Mouse (Mus musculus) lung, embryonic 16.5 days (tissue): ENCODE measurements around the gene Larp1. TPM values are rescaled to one million over a fixed set of nuclear protein-coding genes. Genes with fewer than 3 reads are reported as not detected.

Experiments used
- ATAC-seq: fragments of 200-750 bp; cut with Nextera tagmentation; 2 replicates; pipeline ENCODE4 v1.8.0; 2017; ENCODE audit warnings: low read depth, mild to moderate bottlenecking, moderate library complexity
- H3K27ac ChIP-seq: fragments of 300-500 bp; sonication (generic); 2 replicates; pipeline ENCODE4 v1.5.1; 2014; ENCODE audit warnings: mild to moderate bottlenecking, control low read depth, low read length
- H3K27me3 ChIP-seq: fragments of 300-500 bp; sonication (generic); 2 replicates; pipeline ENCODE4 v1.6.1; 2014; ENCODE audit warnings: low read depth, low read length, mixed read lengths; ENCODE audit not compliant: control insufficient read depth, insufficient read depth
- H3K36me3 ChIP-seq: fragments of 300-500 bp; sonication (generic); 2 replicates; pipeline ENCODE4 v1.6.1; 2014; ENCODE audit warnings: low read length; ENCODE audit not compliant: control insufficient read depth, insufficient read depth
- H3K4me1 ChIP-seq: fragments of 300-500 bp; sonication (generic); replicated peaks from 2 replicates; pipeline ENCODE4 v1.6.1; 2014; ENCODE audit warnings: low read length, mixed read lengths; ENCODE audit not compliant: control insufficient read depth, insufficient read depth
- H3K4me2 ChIP-seq: fragments of 300-500 bp; sonication (generic); 2 replicates; pipeline ENCODE4 v1.6.1; 2014; ENCODE audit warnings: low read depth, low read length, control low read depth
- H3K4me3 ChIP-seq: fragments of 300-500 bp; sonication (generic); 2 replicates; pipeline ENCODE4 v1.5.1; 2014; ENCODE audit warnings: mild to moderate bottlenecking, low read length, control low read depth
- H3K9ac ChIP-seq: fragments of 300-500 bp; sonication (generic); 2 replicates; pipeline ENCODE4 v1.6.1; 2014; ENCODE audit warnings: low read length, control low read depth
- H3K9me3 ChIP-seq: fragments of 300-500 bp; sonication (generic); 2 replicates; pipeline ENCODE4 v1.6.1; 2016; ENCODE audit warnings: low read length; ENCODE audit not compliant: control insufficient read depth
- WGBS: fragments of 180-500 bp; shearing (Covaris S2); extraction: QIAGEN DNeasy Blood & Tissue Kit; methylation state at CpG from one replicate; pipeline ENCODE4 v1.1.7; 2014; 5-methylcytosine and 5-hydroxymethylcytosine counted together
- polyA plus RNA-seq: library from polyadenylated mRNA; unstranded; fragments of >200 nt; fragmentation: Nextera tagmentation; extraction: Ambion mirVana; gene quantifications from 2 replicates; pipeline ENCODE4 v1.2.1, GENCODE M21; 2015

Larp1 gene
- polyA plus RNA-seq, 1 experiment from 2014 or later: 16.3 TPM

DNA sequence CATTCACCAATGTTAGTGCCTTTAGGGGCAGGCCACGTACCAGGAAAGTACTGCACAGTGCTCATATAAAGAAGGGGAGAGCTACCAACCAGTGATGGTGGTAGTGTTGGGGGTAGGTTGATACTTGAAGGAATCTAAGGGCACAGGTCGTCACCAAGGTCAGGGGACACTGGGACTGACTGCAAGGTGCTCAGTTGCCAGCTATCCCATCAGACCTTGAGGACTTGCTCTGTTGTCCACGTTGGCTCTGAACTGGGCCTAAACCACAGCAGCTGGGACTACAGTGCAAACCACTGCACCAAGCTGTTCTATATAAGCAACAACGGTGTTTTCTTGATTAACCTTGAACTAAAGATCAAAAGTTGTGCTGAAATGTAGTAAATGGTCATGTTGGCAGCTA lies 53.7 kb downstream of the Larp1 start:
- no peak for ATAC-seq
- no peak overlapping the region for H3K27ac ChIP-seq
- WGBS: 85% methylated on average over 4 of the region's 4 CpGs
- no peak overlapping the region for H3K9ac ChIP-seq
- H3K4me3 ChIP-seq: no peak overlapping the region
- no peak overlapping the region for H3K4me2 ChIP-seq
- H3K9me3 ChIP-seq: no peaks in the 10 kb centered on the region
- peaks cover 17% of the 10 kb centered on the region for H3K36me3 ChIP-seq
- H3K4me1 ChIP-seq: no peaks in the 10 kb centered on the region
- H3K27me3 ChIP-seq: no peaks in the 10 kb centered on the region

DNA sequence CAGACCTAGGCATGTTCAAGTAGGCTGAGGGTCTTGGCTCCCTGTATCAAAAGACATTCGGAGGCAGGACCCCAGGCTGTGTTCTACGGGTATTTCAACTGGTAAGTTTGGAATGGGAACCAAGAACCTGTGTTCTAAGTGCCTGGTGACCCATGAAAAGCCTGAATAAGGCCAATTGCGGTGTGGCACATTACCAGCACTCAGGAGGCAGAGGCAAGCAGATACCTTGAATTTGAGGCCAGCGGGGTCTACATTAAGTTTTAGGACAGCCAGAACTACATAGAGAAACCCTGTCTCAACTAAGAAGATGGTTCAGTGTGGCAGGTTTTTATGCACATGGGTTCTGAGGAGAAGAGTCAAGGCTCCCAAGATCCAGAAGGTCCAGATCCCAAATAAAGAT lies 56.2 kb downstream of the Larp1 start:
- H3K4me2 ChIP-seq: no peak overlapping the region
- 84% methylated on average over 4 of the region's 4 CpGs for WGBS
- no peak overlapping the region for H3K27ac ChIP-seq
- no peak overlapping the region for H3K4me3 ChIP-seq
- no peak overlapping the region for H3K9ac ChIP-seq
- no peaks in the 10 kb centered on the region for H3K27me3 ChIP-seq
- no peak for ATAC-seq
- H3K36me3 ChIP-seq: peaks cover 5% of the 10 kb centered on the region
- H3K9me3 ChIP-seq: no peaks in the 10 kb centered on the region
- no peaks in the 10 kb centered on the region for H3K4me1 ChIP-seq

DNA sequence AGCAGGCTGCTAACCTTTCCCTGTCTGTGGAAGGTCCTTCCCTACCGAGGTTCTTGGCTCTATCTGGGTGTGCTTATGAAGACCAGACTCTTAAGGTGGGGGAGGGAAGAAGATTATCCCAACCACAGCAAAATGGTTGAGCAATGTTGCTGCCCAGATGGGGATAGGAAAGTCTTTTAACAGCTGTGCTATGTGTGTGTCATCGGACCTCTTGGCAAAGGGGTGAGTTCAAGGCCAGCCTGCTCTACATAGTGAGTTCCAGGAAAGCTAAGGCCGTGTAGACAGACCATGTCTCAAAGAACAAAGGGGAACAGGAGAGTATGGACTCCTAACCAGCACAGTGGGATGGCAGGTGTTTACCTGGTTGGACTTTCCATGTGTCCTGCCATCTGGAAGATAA lies 64.1 kb downstream of the Larp1 start:
- Histone ChIP-seq H3K4me3 (no peak overlapping the region), H3K4me1 (no peaks in the 10 kb centered on the region), H3K9me3 (no peaks in the 10 kb centered on the region), H3K9ac (no peak overlapping the region), H3K27me3 (no peaks in the 10 kb centered on the region), H3K36me3 (no peaks in the 10 kb centered on the region), H3K27ac (no peak overlapping the region), H3K4me2 (no peak overlapping the region)
- 79% methylated on average over 3 of the region's 3 CpGs for WGBS
- ATAC-seq: no peak

DNA sequence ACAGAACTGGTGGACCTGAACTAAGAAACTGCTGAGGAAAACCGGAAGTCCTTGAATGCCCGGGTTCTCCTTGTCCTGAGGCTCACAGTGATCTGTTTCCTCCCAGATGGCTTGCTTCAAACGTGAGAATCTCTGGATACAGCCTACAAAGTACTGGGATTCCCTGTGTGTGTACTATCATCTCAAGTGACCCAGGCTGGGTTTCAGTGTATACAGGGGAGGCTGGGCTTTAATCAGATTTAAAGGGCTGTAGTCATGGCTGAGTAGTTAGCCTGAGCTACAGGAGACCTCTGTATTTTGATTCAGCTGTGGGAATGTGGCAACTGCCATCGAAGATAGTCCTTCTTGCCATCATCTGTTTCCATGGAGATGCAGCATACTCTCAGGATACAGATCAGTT lies 68.4 kb downstream of the Larp1 start:
- Histone ChIP-seq H3K27ac (no peak overlapping the region), H3K36me3 (no peaks in the 10 kb centered on the region), H3K4me2 (no peak overlapping the region), H3K9me3 (no peaks in the 10 kb centered on the region), H3K4me1 (no peaks in the 10 kb centered on the region), H3K9ac (no peak overlapping the region), H3K27me3 (no peaks in the 10 kb centered on the region), H3K4me3 (no peak overlapping the region)
- no peak for ATAC-seq
- 62% methylated on average over 4 of the region's 4 CpGs for WGBS

DNA sequence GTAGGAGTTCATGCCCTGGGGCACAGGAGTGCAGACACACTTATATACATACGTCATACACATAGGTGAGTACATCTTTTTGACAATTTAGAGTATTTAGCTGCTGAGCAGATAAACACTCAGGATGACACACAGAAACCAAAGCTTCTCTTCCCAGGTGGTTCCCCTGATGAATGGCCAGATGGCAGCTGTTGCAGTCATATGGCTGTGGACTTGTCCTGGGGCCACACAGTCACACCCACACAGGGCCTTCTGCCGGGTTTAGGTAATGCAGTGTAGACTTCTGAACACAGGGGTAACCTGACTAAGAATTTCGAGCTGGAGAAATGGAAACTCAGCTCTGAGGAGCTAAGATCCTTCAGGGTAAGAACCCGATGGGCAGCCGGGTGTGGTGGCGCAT lies 72.9 kb downstream of the Larp1 start:
- 86% methylated on average over 6 of the region's 6 CpGs for WGBS
- no peak overlapping the region for H3K9ac ChIP-seq
- ATAC-seq: no peak

DNA sequence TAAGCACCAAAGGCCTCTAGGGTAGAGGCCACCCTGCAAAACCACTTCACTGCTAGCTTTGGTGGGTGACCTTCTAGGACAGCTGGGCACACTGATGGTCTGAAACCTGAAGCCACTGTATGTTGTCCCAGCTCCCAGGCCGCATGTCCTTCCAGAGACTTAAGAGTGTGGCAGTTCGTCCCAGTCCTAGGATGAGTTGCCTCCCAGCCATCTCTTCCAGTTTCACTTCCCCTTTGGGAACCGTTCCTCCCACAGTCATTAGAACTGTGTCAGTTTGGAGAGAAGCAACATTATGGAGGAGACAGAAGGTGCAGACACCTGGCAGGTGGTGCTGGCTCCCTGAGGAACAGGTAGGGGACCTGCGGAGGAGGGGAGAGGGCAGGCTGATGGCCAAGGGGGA lies 83.7 kb downstream of the Larp1 start:
- Histone ChIP-seq H3K27me3 (no peaks in the 10 kb centered on the region), H3K4me1 (no peaks in the 10 kb centered on the region), H3K9ac (peak overlapping the region; percentile 49), H3K9me3 (no peaks in the 10 kb centered on the region), H3K36me3 (no peaks in the 10 kb centered on the region), H3K4me3 (peak overlapping the region; percentile 18; the same call in 1 of the 2 replicates), H3K27ac (no peak overlapping the region), H3K4me2 (peak overlapping the region; percentile 48)
- peak; percentile 38; the same call in 1 of the 2 replicates for ATAC-seq
- WGBS: 34% methylated on average over 4 of the region's 4 CpGs

More for the DNA sequence above, 72.9 kb downstream of the Larp1 start:
- Histone ChIP-seq H3K4me2 (no peak overlapping the region), H3K4me1 (no peaks in the 10 kb centered on the region), H3K36me3 (no peaks in the 10 kb centered on the region), H3K9me3 (no peaks in the 10 kb centered on the region), H3K27me3 (no peaks in the 10 kb centered on the region), H3K27ac (no peak overlapping the region), H3K4me3 (no peak overlapping the region)

DNA sequence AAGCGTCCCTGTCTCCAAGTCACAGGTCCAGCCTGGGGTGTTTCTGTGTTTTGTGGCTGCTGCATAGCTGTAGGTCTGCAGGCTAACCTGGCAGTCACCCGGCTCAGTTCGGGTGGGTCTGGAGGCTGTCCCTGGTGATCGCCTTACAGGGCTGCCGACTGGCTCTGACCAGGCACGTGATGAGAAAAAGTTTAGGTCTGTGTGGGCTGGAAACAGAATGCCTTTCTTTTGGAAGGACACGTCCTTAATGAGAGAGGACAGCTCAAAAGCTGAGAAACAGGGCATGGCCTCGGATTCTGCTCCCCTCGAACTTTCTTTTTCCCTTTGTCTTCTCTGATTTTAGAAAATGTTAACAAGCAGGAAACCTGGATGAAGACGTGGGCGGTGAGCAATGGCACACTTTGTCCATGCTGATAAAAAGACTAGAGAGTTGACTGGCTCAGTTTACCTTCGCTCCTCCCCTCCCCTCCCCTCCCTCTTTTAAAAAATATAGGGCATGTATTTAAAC lies 84.2 kb downstream of the Larp1 start, which contains the start of gene Gm12248:
Gene Gm12248, minus strand, starts transcription at position 114 of the 508 bp plus-strand sequence.
- peak; percentile 77 for ATAC-seq
- 13% methylated on average over 12 of the region's 12 CpGs for WGBS
- no peaks in the 10 kb centered on the region for H3K36me3 ChIP-seq
- H3K9ac ChIP-seq: peak within 1 kb of the TSS; percentile 49
- no peaks in the 10 kb centered on the region for H3K4me1 ChIP-seq
- H3K9me3 ChIP-seq: no peaks in the 10 kb centered on the region
- H3K4me3 ChIP-seq: peak within 1 kb of the TSS; percentile 18; the same call in 1 of the 2 replicates
- H3K27ac ChIP-seq: no peak within 1 kb of the TSS
- H3K27me3 ChIP-seq: no peaks in the 10 kb centered on the region
- H3K4me2 ChIP-seq: peak within 1 kb of the TSS; percentile 48

DNA sequence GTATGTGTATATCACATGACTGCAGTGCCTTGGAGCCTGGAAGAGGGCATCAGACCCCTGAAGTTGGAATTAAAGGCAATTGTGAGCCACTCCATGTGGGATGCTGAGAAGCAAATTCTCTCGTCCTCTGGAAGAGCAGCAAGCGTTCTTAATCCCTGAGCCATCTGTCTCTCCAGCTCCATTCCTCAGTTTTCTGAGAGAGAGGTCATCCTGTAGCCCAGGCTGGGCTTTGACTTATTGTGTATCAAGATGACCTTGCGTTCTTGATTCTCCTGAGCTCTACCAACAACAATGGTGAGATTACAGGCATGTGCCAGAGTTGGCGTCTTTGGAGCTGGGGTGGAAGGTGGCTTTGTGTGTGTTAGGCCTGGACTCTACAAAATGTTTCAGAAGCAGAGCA lies 85.9 kb downstream of the Larp1 start:
- 80% methylated on average over 4 of the region's 4 CpGs for WGBS
- no peak overlapping the region for H3K9ac ChIP-seq
- H3K9me3 ChIP-seq: no peaks in the 10 kb centered on the region
- H3K27me3 ChIP-seq: no peaks in the 10 kb centered on the region
- no peaks in the 10 kb centered on the region for H3K4me1 ChIP-seq
- no peak overlapping the region for H3K4me2 ChIP-seq
- no peaks in the 10 kb centered on the region for H3K36me3 ChIP-seq
- ATAC-seq: no peak
- no peak overlapping the region for H3K27ac ChIP-seq
- H3K4me3 ChIP-seq: no peak overlapping the region

DNA sequence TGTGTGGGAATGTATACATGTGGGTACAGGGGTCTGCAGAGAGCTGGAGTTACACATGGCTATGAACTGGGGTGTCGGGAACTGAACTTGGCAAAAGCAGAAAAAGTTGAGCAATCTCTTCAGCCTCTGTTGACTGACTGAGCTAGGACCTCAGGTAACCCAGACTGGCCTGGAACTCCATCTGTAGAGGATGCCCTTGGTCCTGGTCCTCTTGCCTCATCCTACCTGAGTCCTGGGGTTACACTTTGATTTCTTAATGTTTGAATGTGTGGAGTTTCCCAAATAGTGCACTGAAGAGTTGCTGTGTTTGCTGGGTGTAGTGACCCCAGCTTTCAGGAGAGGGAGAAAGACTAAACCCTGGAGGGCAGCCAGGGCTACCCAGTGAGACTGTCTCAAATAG lies 86.7 kb downstream of the Larp1 start:
- no peak for ATAC-seq
- Histone ChIP-seq H3K27me3 (no peaks in the 10 kb centered on the region), H3K9me3 (no peaks in the 10 kb centered on the region), H3K4me1 (no peaks in the 10 kb centered on the region), H3K27ac (no peak overlapping the region), H3K36me3 (no peaks in the 10 kb centered on the region), H3K4me2 (no peak overlapping the region), H3K4me3 (no peak overlapping the region), H3K9ac (no peak overlapping the region)
- 91% methylated on average over 1 of the region's 1 CpGs for WGBS

DNA sequence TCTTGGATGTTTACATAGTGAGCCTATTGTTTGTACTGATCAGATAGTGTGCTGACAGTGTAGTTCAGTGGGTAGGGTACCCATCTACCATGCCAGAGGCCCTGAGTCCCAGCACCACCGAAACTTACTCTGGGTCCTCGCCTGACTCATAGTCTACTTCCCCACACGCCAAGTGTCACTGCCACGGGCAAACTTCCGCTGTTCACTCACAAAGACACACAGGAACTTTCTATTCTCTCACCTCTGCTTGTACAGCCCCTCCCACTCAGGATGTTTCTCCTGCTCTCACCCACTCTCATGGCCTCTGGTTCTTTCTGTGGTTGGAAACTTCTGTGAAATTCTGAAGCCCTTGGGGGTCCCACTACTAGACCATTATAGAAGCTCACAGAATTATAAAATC lies 87.3 kb downstream of the Larp1 start:
- WGBS: 42% methylated on average over 5 of the region's 5 CpGs
- H3K27me3 ChIP-seq: no peaks in the 10 kb centered on the region
- H3K9ac ChIP-seq: no peak overlapping the region
- H3K36me3 ChIP-seq: no peaks in the 10 kb centered on the region
- no peak overlapping the region for H3K4me3 ChIP-seq
- no peak overlapping the region for H3K4me2 ChIP-seq
- H3K4me1 ChIP-seq: no peaks in the 10 kb centered on the region
- ATAC-seq: no peak
- no peaks in the 10 kb centered on the region for H3K9me3 ChIP-seq
- no peak overlapping the region for H3K27ac ChIP-seq
